Mouse (Mus musculus) spleen, adult 2 months (tissue): Measurements from ENCODE around the gene Atl1.

Source experiments
- CTCF ChIP-seq: fragments of 200-500 bp; IDR thresholded peaks from 2 replicates; pipeline ENCODE4 v1.5.1; 2011; ENCODE audit warnings: mild to moderate bottlenecking, inconsistent platforms; ENCODE audit not compliant: insufficient read depth, insufficient read length, insufficient replicate concordance; ENCODE audit errors: extremely low read depth
- POLR2A ChIP-seq: fragments of 200-500 bp; IDR thresholded peaks from 2 replicates; pipeline ENCODE4 v1.6.1; 2011; ENCODE audit warnings: low read depth, low read length, inconsistent platforms

- TF ChIP-seq CTCF (no peak), POLR2A (no peak)
Observed at GRCm38 (mm10) chr12:69967112-69967511, 74.7 kb downstream of the Atl1 start.
